Comparison of ENCODE assay signal across 19 mouse cellular contexts in genomic region chr11:25005491-25005890, GRCm38 (mm10).
DNase-seq lines count a peak whose midpoint lies in the region; ATAC-seq and TF ChIP-seq lines count a peak whose summit lies in the region.
"Had no signal": no experiment of that assay in that cellular context is flagged by ENCODE, and none has a peak within 500 bp of the region (broad histone marks: within the 10 kb centered on the region; RNA-seq: fewer than 3 reads in every experiment).

No protein-coding gene starts in this region.

- intact Hi-C loops in heart, adult 2 months (cut with DNase I): no loop called here

- no peaks in the 10 kb centered on the region for H3K79me2 ChIP-seq in heart, adult 2 months (replicated peaks; ENCODE audit: control insufficient read depth, insufficient read depth, low read length)

- ATAC-seq in heart, embryonic 12.5 days (ENCODE audit: insufficient number of reproducible peaks, low FRiP score): peak; percentile 61; the same call in 1 of the 2 replicates
- ATAC-seq in heart, embryonic 16.5 days (replicated peaks; ENCODE audit: extremely low read depth, insufficient read depth, low FRiP score): peak; percentile 85
- ATAC-seq: intestine, postnatal 0 days; liver, postnatal 0 days; midbrain, embryonic 16.5 days had no signal

- peaks cover 7% of the 10 kb centered on the region for H3K4me1 ChIP-seq in heart, embryonic 12.5 days (replicated peaks)
- H3K4me1 ChIP-seq in heart, adult 2 months (ENCODE audit: control insufficient read depth, insufficient read depth, low read length): no peaks in the 10 kb centered on the region
- H3K4me1 ChIP-seq in heart, embryonic 16.5 days (ENCODE audit: control insufficient read depth, insufficient read depth, low read length): peaks cover 8% of the 10 kb centered on the region
- H3K4me1 ChIP-seq: embryonic facial prominence, embryonic 15.5 days; limb, embryonic 15.5 days had no signal

- H3K36me3 ChIP-seq in heart, embryonic 12.5 days: no peaks in the 10 kb centered on the region
- H3K36me3 ChIP-seq in heart, adult 2 months (ENCODE audit: control insufficient read depth, insufficient read depth, low read length): no peaks in the 10 kb centered on the region
- no peaks in the 10 kb centered on the region for H3K36me3 ChIP-seq in heart, embryonic 16.5 days (ENCODE audit: control insufficient read depth, insufficient read depth)
- H3K36me3 ChIP-seq: embryonic facial prominence, embryonic 15.5 days; forebrain, embryonic 12.5 days; limb, embryonic 15.5 days had no signal

- H3K4me3 ChIP-seq in heart, embryonic 12.5 days: no peak overlapping the region
- no peak overlapping the region for H3K4me3 ChIP-seq in heart, adult 2 months
- H3K4me3 ChIP-seq in heart, embryonic 16.5 days (ENCODE audit: low read length): no peak overlapping the region
- H3K4me3 ChIP-seq: embryonic facial prominence, embryonic 15.5 days; forebrain, embryonic 12.5 days; limb, embryonic 15.5 days had no signal

- 14% methylated on average over 5 of the region's 5 CpGs for WGBS in heart, embryonic 12.5 days
- 27% methylated on average over 5 of the region's 5 CpGs for WGBS in heart, adult 2 months
- 13% methylated on average over 5 of the region's 5 CpGs for WGBS in heart, embryonic 16.5 days

- no peak for TF ChIP-seq EP300 in heart, adult 2 months (IDR thresholded peaks at IDR 0.05; ENCODE audit: insufficient read depth, low read depth, low read length)

- H3K4me2 ChIP-seq in heart, embryonic 12.5 days: peak overlapping the region; percentile 15; the same call in 1 of the 2 replicates
- peak overlapping the region; percentile 30; the same call in 1 of the 2 replicates for H3K4me2 ChIP-seq in heart, embryonic 16.5 days (ENCODE audit: low read depth, low read length)
- H3K4me2 ChIP-seq: embryonic facial prominence, embryonic 15.5 days; forebrain, embryonic 12.5 days; hindbrain, embryonic 14.5 days; limb, embryonic 15.5 days had no signal

- H3K9me3 ChIP-seq in heart, embryonic 12.5 days (replicated peaks): no peaks in the 10 kb centered on the region
- no peaks in the 10 kb centered on the region for H3K9me3 ChIP-seq in heart, embryonic 16.5 days (replicated peaks; ENCODE audit: control insufficient read depth, low read length)
- H3K9me3 ChIP-seq: embryonic facial prominence, embryonic 15.5 days; forebrain, embryonic 12.5 days; limb, embryonic 15.5 days had no signal

- TF ChIP-seq POLR2A in heart, adult 2 months (IDR thresholded peaks at IDR 0.05; ENCODE audit: insufficient read depth, low read depth, low read length): no peak

- TF ChIP-seq CTCF in heart, adult 2 months (IDR thresholded peaks at IDR 0.05): no peak

- no peak overlapping the region for H3K9ac ChIP-seq in heart, embryonic 12.5 days
- H3K9ac ChIP-seq in heart, adult 2 months (ENCODE audit: low read depth, low read length): no peak overlapping the region
- no peak overlapping the region for H3K9ac ChIP-seq in heart, embryonic 16.5 days (ENCODE audit: low read length)
- H3K9ac ChIP-seq: embryonic facial prominence, embryonic 15.5 days; forebrain, embryonic 12.5 days; hindbrain, embryonic 14.5 days; limb, embryonic 15.5 days; liver, postnatal 0 days had no signal

- no peaks in the 10 kb centered on the region for H3K27me3 ChIP-seq in heart, embryonic 12.5 days (replicated peaks)
- H3K27me3 ChIP-seq in heart, adult 2 months (ENCODE audit: control insufficient read depth, insufficient read depth, low read length): no peaks in the 10 kb centered on the region
- H3K27me3 ChIP-seq in heart, embryonic 16.5 days (ENCODE audit: control insufficient read depth, insufficient read depth, low read length): no peaks in the 10 kb centered on the region
- H3K27me3 ChIP-seq: embryonic facial prominence, embryonic 15.5 days; forebrain, embryonic 12.5 days; limb, embryonic 15.5 days had no signal

- peak overlapping the region; percentile 51; the same call in 1 of the 2 replicates for H3K27ac ChIP-seq in heart, embryonic 12.5 days (ENCODE audit: poor library complexity, severe bottlenecking)
- no peak overlapping the region for H3K27ac ChIP-seq in heart, adult 2 months
- H3K27ac ChIP-seq in heart, embryonic 16.5 days (ENCODE audit: low read length): peak overlapping the region; percentile 55
- H3K27ac ChIP-seq: embryonic facial prominence, embryonic 15.5 days; forebrain, embryonic 12.5 days; hindbrain, embryonic 14.5 days; limb, embryonic 15.5 days; stomach, postnatal 0 days had no signal

- no peak for DNase-seq in heart, adult 2 months
- peak; percentile 11 for DNase-seq in ES-CJ7 (ENCODE audit: low read depth, low spot score)
- peak; percentile 73 for DNase-seq in adrenal gland, postnatal 14 days
- DNase-seq in right cerebral cortex, postnatal 4 days: no peak
- no peak for DNase-seq in neural tube, embryonic 10.5 days (ENCODE audit: extremely low spot score, low spot score)
- DNase-seq: cerebellum, postnatal 10 days; kidney, postnatal 10 days; layer of hippocampus, adult 9-11 months; liver, postnatal 0 days; thymus, postnatal 14 days had no signal

Comparison
In these comparisons a context has a peak if more than half of its experiments do, and no peak if none do; other contexts are left out.
1. DNase-seq: peak in ES-CJ7 (single experiment) and adrenal gland, postnatal 14 days (single experiment); none in heart, adult 2 months (0 of 2), right cerebral cortex, postnatal 4 days (single experiment) and neural tube, embryonic 10.5 days (single experiment).